Mouse (Mus musculus) lung, embryonic 14.5 days (tissue): ENCODE measurements around the gene Kctd19. TPM values are rescaled to one million over a fixed set of nuclear protein-coding genes. Genes with fewer than 3 reads are reported as not detected.

Experiments used
- ATAC-seq: fragments of 200-750 bp; cut with Nextera tagmentation; 2 replicates; pipeline ENCODE4 v1.8.0; 2017; ENCODE audit warnings: mild to moderate bottlenecking, moderate TSS enrichment, moderate library complexity; ENCODE audit not compliant: insufficient read depth
- DNase-seq: peaks from one replicate; pipeline ENCODE4 v3.0.0-alpha.2; 2015
- H3K27ac ChIP-seq: fragments of 300-500 bp; sonication (generic); 2 replicates; pipeline ENCODE4 v1.5.1; 2014; ENCODE audit warnings: low read depth, mild to moderate bottlenecking, moderate library complexity
- H3K27me3 ChIP-seq: fragments of 300-500 bp; sonication (generic); 2 replicates; pipeline ENCODE4 v1.6.1; 2014; ENCODE audit warnings: low read length, control low read depth; ENCODE audit not compliant: insufficient read depth
- H3K36me3 ChIP-seq: fragments of 300-500 bp; sonication (generic); 2 replicates; pipeline ENCODE4 v1.6.1; 2014; ENCODE audit warnings: control low read depth; ENCODE audit not compliant: insufficient read depth
- H3K4me1 ChIP-seq: fragments of 300-500 bp; sonication (generic); 2 replicates; pipeline ENCODE4 v1.6.1; 2014; ENCODE audit warnings: antibody characterized with exemption, control low read depth; ENCODE audit not compliant: insufficient read depth
- H3K4me2 ChIP-seq: fragments of 300-500 bp; sonication (generic); 2 replicates; pipeline ENCODE4 v1.6.1; 2014; ENCODE audit warnings: mild to moderate bottlenecking
- H3K4me3 ChIP-seq: fragments of 300-500 bp; sonication (generic); 2 replicates; pipeline ENCODE4 v1.5.1; 2014; ENCODE audit warnings: low read depth, low read length
- H3K9ac ChIP-seq: fragments of 300-500 bp; sonication (generic); 2 replicates; pipeline ENCODE4 v1.6.1; 2014
- H3K9me3 ChIP-seq: fragments of 300-500 bp; sonication (generic); 2 replicates; pipeline ENCODE4 v1.6.1; 2016; ENCODE audit warnings: low read depth, low read length, control low read depth
- CTCF ChIP-seq: IDR thresholded peaks from 2 replicates; pipeline ENCODE4 v1.5.1; 2016; ENCODE audit warnings: antibody characterized with exemption, low read depth
- WGBS: fragments of 180-500 bp; shearing (Covaris S2); extraction: QIAGEN DNeasy Blood & Tissue Kit; methylation state at CpG from one replicate; pipeline ENCODE4 v1.1.7; 2014; 5-methylcytosine and 5-hydroxymethylcytosine counted together
- polyA plus RNA-seq: library from polyadenylated mRNA; unstranded; fragments of >200 nt; fragmentation: Nextera tagmentation; extraction: Ambion mirVana; gene quantifications from 2 replicates; pipeline ENCODE4 v1.2.1, GENCODE M21; 2014

Kctd19 gene
- polyA plus RNA-seq = 0.12 and 0.32 TPM in 2 replicates

- Histone ChIP-seq H3K9ac (peak within 1 kb of the TSS; percentile 23; the same call in 1 of the 2 replicates), H3K4me1 (peaks cover 7% of the 10 kb centered on the region), H3K9me3 (no peaks in the 10 kb centered on the region), H3K36me3 (no peaks in the 10 kb centered on the region), H3K27ac (no peak within 1 kb of the TSS), H3K27me3 (peaks cover 25% of the 10 kb centered on the region), H3K4me2 (peak within 1 kb of the TSS; percentile 70), H3K4me3 (peak within 1 kb of the TSS; percentile 35)
- ATAC-seq (peak; percentile 73), DNase-seq (peak; percentile 64)
- peak; percentile 52 for TF ChIP-seq CTCF
- under 1% methylated on average over 34 of the region's 34 CpGs for WGBS
Observed at GRCm38 (mm10) chr8:105413391-105413790, at the start of gene Kctd19, which contains the start of gene Lrrc36. Gene Kctd19, minus strand, starts transcription at chr8:105413502. Gene Lrrc36, plus strand, starts transcription at chr8:105413571.

DNA sequence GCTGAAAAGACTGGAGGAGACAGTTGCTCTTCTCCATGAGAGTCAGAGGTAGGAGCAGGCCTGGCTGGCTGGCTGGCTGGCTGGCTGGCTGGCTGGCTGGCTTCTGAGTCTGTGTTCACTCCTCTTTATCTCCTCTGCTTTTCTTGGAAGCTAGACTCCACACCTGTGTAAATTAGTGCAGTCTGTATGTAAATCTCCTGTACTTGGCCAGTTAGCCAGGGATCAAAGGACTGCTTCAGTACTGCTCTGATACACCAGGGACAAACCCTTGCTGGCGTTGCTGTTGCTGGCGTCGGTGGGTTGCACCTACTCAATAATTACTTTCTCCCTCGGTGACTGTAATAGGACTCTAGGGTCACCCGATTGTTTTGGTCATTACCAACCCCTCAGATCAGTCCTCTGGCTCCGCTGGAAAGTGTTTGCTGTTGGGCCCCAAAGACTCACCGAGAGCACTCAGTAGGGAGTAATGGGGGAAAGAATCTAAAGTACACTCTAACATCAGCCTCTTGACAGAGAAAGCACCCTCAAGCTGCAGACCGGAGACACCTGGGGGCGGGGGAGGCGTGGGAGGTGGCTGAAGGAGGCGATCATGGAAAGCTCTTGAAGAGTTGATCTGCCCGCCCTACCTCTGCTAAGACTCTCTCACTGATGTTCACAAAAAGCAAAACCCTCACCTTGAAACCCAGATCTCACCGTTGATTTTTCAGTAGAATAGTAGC lies 47.9 kb upstream of the Kctd19 start:
- H3K4me3 ChIP-seq = no peak overlapping the region
- H3K27me3 ChIP-seq = no peaks in the 10 kb centered on the region
- 0 out of 2 replicates have a peak overlapping the region, but pooled peaks have one; percentile 1 for H3K4me2 ChIP-seq
- H3K9me3 ChIP-seq = no peaks in the 10 kb centered on the region
- H3K9ac ChIP-seq = no peak overlapping the region
- H3K4me1 ChIP-seq = peaks cover 11% of the 10 kb centered on the region; the same call in 1 of the 2 replicates
- H3K36me3 ChIP-seq = no peaks in the 10 kb centered on the region
- ATAC-seq = peak; percentile 69
- H3K27ac ChIP-seq = peak overlapping the region; percentile 47
- 37% methylated on average over 13 of the region's 13 CpGs for WGBS
- no peak for DNase-seq
- no peak for TF ChIP-seq CTCF

GRCm38 (mm10) chr8:105455218-105455617 lies 41.9 kb upstream of the Kctd19 start:
- Histone ChIP-seq H3K9me3 (no peaks in the 10 kb centered on the region), H3K9ac (no peak overlapping the region), H3K4me1 (no peaks in the 10 kb centered on the region), H3K4me2 (no peak overlapping the region), H3K27ac (no peak overlapping the region), H3K27me3 (no peaks in the 10 kb centered on the region), H3K4me3 (no peak overlapping the region), H3K36me3 (no peaks in the 10 kb centered on the region)
- DNase-seq = no peak
- TF ChIP-seq CTCF = no peak
- WGBS = 35% methylated on average over 10 of the region's 10 CpGs
- ATAC-seq = no peak

DNA sequence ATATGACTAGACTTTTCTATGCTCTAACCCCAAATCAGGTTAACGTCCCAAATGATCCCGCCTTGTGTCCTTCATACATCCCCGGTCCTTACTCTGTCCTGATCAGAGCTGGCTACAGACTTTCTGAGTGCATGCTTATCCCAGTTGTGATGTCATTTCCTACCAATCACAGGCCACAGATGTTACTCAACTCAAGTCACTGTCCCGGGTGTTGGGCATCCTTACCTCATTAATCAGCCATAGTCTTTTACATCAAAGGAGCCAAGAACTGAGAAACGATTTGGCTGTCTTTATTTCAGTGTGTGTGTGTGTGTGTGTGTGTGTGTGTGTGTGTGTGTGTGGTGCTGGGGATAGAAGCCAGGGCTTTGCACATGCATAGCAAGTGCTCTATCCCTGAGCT lies 40.8 kb upstream of the Kctd19 start:
- peak; percentile 92 for ATAC-seq
- WGBS = 32% methylated on average over 5 of the region's 5 CpGs

DNA sequence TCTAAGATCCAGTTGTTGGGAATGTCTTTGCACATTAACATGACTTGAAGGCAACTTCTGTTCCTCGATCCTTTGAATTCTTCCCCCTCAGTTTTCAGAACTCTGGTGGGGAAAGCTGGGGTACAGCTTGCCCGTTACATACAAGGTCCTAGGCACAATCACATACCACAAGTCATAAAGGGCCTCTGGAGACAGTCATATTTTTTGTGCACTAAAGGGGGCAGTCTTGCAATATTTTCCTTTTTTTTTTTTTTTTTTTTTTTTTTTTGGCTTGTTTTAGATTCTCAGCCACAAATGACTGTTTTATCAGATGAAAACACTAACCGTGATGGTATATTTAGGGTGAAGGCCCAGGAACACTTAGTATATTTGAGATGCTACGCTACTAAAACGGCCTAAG lies 40.0 kb upstream of the Kctd19 start:
- H3K27ac ChIP-seq = 0 out of 2 replicates have a peak overlapping the region, but pooled peaks have one; percentile 48
- H3K9me3 ChIP-seq = no peaks in the 10 kb centered on the region

More for the DNA sequence above, 40.8 kb upstream of the Kctd19 start:
- no peaks in the 10 kb centered on the region for H3K9me3 ChIP-seq
- no peak overlapping the region for H3K4me2 ChIP-seq
- no peak overlapping the region for H3K4me3 ChIP-seq
- DNase-seq = peak; percentile 85
- H3K4me1 ChIP-seq = no peaks in the 10 kb centered on the region
- no peaks in the 10 kb centered on the region for H3K27me3 ChIP-seq
- no peak overlapping the region for H3K9ac ChIP-seq
- no peak overlapping the region for H3K27ac ChIP-seq
- no peak for TF ChIP-seq CTCF
- no peaks in the 10 kb centered on the region for H3K36me3 ChIP-seq

DNA sequence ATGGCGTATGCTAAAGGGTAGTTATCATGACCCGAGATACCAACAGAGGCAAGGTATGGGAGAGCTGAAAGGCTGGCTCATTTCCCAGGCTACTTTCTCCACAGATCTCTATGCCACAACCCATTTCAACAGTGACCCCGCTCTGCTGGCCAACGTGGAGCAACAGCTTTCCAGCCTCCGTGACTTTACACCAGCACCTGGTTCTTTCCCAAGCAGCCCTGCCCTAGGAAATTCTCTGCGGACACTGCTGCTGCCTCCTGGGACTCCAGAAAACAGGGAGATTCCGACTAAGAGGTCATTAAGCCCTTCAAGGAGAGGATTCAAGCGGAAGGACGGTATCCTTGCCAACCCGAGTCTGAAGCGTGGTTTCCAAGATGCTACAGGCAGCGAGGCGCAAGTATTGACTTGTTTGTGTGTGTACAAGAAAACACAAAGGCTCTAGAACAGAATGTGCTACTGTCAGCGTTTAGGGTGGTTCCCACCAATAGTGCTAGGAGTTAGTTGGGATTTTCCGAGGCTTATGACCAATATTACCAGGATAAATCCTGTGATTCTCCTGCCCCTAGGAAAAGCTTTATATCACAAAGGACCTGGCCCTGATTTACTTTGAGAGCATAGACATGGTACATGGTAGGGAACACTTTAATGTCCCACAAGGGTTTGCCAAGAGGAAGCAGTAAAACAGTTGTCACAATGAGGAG lies 38.8 kb upstream of the Kctd19 start:
- ATAC-seq (no peak), DNase-seq (no peak)
- no peak overlapping the region for H3K9ac ChIP-seq
- WGBS = 64% methylated on average over 15 of the region's 15 CpGs
- H3K4me2 ChIP-seq = no peak overlapping the region
- no peaks in the 10 kb centered on the region for H3K36me3 ChIP-seq
- no peak overlapping the region for H3K4me3 ChIP-seq
- no peak for TF ChIP-seq CTCF
- H3K4me1 ChIP-seq = no peaks in the 10 kb centered on the region
- no peaks in the 10 kb centered on the region for H3K9me3 ChIP-seq
- no peaks in the 10 kb centered on the region for H3K27me3 ChIP-seq
- H3K27ac ChIP-seq = no peak overlapping the region

More for the DNA sequence above, 40.0 kb upstream of the Kctd19 start:
- H3K27me3 ChIP-seq = no peaks in the 10 kb centered on the region
- peak; percentile 44 for TF ChIP-seq CTCF
- H3K36me3 ChIP-seq = no peaks in the 10 kb centered on the region
- ATAC-seq = no peak
- no peak overlapping the region for H3K4me3 ChIP-seq
- WGBS = 53% methylated on average over 5 of the region's 5 CpGs
- H3K9ac ChIP-seq = no peak overlapping the region
- peak; percentile 61 for DNase-seq
- no peaks in the 10 kb centered on the region for H3K4me1 ChIP-seq
- no peak overlapping the region; the same call in 1 of the 2 replicates for H3K4me2 ChIP-seq

DNA sequence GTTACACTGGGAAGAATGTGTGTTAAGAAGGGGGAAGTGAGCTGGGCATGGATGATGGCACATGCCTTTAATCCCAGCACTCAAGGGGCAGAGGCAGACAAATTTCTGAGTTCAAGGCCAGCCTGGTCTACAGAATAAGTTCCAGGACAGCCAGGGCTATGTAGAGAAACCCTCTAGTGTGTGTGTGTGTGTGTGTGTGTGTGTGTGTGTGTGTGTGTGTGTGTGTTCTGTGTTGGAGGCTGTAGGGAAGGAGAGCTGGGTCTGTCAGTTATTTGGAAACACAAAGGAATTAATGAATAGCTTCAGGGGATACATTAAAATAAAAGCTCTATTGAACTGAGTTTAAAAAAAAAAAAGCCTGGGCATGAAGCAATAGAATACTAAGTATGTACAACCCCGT lies 37.7 kb upstream of the Kctd19 start:
- 54% methylated on average over 1 of the region's 1 CpGs for WGBS
- TF ChIP-seq CTCF = no peak
- H3K4me3 ChIP-seq = no peak overlapping the region
- no peak overlapping the region for H3K9ac ChIP-seq
- H3K4me1 ChIP-seq = peaks cover under 1% of the 10 kb centered on the region; the same call in 1 of the 2 replicates
- H3K27ac ChIP-seq = no peak overlapping the region
- H3K9me3 ChIP-seq = no peaks in the 10 kb centered on the region
- no peaks in the 10 kb centered on the region for H3K27me3 ChIP-seq
- no peak overlapping the region for H3K4me2 ChIP-seq
- DNase-seq = no peak
- ATAC-seq = no peak
- no peaks in the 10 kb centered on the region for H3K36me3 ChIP-seq
